Mouse (Mus musculus): ENCODE measurements around the gene Kctd21.

Gene Kctd21

DNA sequence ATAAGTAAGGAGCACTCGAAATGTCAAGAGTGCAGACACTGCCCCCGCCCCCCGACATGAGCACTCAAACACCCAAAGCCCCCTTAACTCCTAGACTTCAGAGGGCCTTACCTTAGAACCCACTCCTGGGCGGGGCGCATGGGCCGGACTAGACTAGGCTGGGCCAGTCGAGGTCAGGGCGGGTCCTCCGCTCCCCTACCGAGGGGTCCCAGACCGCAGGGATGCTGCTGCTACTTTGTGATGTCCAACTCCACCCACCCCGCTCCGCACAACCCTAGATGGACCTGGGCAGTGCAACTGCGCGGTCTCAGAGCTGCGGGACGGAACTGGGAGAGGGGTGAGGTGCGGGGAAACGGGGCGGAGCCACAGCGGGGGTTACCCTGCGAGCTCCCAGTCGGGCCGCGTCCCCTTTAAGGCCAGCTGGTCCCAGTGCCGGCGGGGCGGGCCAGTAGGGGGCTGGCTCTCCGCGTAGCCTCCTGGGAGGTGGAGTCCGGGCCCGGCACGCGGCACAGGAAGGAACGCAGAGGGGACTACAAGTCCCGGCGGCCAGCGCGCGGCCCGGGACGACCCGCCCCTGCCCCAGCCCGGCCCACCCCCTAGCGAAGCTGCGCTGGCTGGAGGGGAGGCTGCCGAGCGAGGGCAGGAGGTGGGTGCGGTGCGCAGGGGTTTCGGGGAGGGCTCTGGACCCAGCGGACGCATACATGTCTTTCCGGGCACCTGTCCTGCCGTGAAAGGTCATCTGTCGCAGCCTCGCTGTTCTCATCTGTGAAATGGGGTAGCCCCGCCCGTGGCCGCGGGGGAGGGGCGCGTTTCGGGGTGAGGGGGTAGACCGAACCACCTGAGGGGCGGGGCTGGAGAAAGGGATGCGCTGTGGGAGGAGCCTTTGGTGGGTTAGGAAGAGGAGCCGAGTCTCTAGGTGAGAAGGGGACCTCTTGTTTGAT lies at the start of gene Kctd21, which contains the start of gene Usp35:
Gene Kctd21 (plus strand): TSS at position 602 of the 941 bp plus-strand sequence.
Gene Usp35 (minus strand): TSS at position 295 of the 941 bp plus-strand sequence.
- DNase-seq (ENCODE audit: low spot score in 2 of 2) = peak; percentile 80 to 91

- no peak for DNase-seq (ENCODE audit: low spot score in 2 of 2)
Measured at GRCm38 (mm10) chr7:97296986-97297385, 35.1 kb upstream of the Kctd21 start.

DNA sequence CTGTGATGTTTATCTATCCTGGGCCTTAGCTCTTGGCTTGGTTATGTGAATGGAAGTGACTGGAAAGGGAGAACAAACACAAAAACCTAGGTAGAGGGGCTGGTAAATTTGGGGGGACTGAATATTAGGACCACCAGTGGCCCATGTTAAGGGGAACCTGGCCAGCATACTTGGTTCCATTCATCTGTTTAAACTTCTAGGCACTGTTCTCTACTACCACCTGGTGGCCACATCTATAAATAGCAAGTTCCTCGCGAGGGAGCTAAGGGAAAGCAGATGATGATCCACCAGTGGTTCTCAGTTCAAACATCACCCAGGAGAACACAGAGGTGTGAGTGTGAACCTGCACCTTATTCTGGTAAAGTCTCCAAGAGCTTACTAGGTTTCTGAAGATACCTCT lies 34.7 kb upstream of the Kctd21 start:
- DNase-seq (ENCODE audit: low spot score in 2 of 2) = peak; percentile 45 to 58

DNA sequence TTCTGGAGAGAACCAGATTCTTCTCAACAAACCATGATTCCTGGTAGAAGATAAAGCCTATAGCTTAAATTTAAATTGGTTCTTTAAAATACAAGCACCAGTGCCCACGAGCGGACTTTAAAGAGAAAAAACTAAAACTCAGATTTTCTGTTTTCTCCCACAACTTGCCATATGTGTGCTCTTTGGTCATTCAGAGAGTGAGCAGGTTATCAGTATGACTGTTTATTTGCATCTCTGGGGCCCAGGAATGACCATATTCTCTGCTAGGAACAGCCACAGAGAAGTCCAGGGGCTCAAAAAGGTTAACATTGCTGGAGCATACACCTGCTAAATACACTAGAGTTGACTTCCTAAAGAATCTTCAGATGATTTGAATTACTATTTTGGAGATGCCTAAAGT lies 33.8 kb upstream of the Kctd21 start:
- DNase-seq (ENCODE audit: low spot score in 2 of 2) = no peak

- DNase-seq (ENCODE audit: low spot score in 2 of 2) = no peak
Measured at GRCm38 (mm10) chr7:97298943-97299342, 33.2 kb upstream of the Kctd21 start.

DNA sequence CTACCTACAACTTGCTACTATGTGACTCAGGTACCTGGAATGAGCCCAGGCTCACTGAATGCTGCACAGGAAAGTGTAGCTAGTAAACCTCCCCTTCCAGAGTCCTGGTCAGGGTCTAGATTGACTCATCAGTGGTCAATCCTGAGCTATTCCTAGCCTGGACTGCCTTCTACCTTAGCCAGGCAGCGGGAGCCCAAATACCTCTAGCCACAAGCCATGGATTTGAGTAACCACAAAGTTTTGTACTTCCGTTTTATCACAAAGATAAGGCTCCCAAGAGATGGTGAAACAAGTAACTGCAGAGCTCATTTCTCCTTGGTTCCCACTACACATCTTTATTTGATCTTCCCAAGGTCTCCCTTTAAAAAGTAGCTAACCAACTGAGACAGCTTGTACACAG lies 31.2 kb upstream of the Kctd21 start:
- no peak for DNase-seq (ENCODE audit: low spot score in 2 of 2)

- DNase-seq (ENCODE audit: low spot score in 2 of 2) = no peak
Measured at GRCm38 (mm10) chr7:97301321-97301720, 30.8 kb upstream of the Kctd21 start.

GRCm38 (mm10) chr7:97302261-97302660 lies 29.9 kb upstream of the Kctd21 start:
- no peak for DNase-seq (ENCODE audit: low spot score in 2 of 2)

- DNase-seq (ENCODE audit: low spot score in 2 of 2) = no peak
Measured at GRCm38 (mm10) chr7:97302876-97303275, 29.3 kb upstream of the Kctd21 start.

GRCm38 (mm10) chr7:97303614-97304013 lies 28.5 kb upstream of the Kctd21 start:
- peak in 1 of 2 experiments; percentile 1 for DNase-seq (ENCODE audit: low spot score in 2 of 2)

DNA sequence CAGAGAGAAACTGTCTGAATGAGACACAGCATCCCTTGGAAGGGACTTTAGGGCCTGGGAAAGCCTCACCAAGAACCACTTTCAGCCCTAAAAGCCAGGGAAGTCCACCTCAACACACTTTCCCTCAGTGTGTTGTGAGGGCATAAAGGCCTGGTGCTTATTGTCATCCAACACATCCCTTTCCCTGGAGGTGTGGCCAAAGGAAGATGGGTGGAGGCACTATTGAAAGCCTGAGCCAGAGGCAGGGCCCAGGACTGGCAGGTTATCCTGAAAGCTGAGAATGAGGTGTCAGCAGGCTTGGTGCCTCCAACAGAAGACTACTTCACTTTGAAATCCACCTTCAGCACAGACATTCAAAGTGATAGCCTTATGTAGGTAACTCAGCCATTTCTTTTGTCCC lies 27.7 kb upstream of the Kctd21 start:
- DNase-seq (ENCODE audit: low spot score in 2 of 2) = no peak

DNA sequence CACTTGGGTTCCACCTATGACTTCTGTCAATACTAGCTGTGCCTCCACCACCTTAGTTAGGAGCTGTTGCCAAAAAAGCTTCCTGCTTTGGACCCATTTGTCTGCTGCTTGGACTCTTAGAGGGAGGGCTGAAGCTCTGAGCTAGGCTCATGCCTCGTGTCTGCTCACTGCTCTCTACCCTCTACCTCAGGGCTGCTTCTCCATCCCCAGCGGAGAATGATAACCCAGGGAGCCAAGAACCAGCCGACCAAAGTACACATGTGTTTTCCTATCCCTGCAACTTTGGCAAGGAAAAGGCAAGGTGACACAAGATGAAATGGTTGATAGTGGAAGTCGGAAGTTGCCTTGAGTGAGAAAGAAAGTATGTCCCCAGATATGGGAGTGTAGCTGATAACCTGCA lies 26.9 kb upstream of the Kctd21 start:
- peak; percentile 1 to 2 for DNase-seq (ENCODE audit: low spot score in 2 of 2)

DNA sequence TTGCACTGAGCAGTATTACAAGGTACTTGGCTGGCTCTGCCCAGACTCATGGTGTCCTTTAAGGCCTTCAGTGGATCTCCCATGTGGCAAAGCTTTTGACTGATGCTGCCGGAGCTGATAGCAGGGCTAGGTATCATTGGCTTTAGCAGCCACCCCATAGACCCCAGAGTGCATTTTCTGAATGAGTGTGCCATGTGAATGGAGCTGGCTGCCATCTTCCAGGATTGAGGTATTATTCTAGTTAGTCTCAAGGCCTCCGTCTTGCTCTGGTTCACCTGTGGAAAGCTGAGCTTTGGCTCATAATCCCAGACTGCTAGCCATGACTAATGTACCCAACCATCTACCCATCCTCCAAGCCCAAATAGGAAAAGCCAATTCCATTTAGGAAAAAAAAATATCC lies 25.3 kb upstream of the Kctd21 start:
- DNase-seq (ENCODE audit: low spot score in 2 of 2) = peak in 1 of 2 experiments; percentile 1

- DNase-seq (ENCODE audit: low spot score in 2 of 2) = peak in 1 of 2 experiments; percentile 3
Measured at GRCm38 (mm10) chr7:97307546-97307945, 24.6 kb upstream of the Kctd21 start.

- peak in 1 of 2 experiments; percentile 1 for DNase-seq (ENCODE audit: low spot score in 2 of 2)
Measured at GRCm38 (mm10) chr7:97309461-97310340, 22.4 kb upstream of the Kctd21 start.

DNA sequence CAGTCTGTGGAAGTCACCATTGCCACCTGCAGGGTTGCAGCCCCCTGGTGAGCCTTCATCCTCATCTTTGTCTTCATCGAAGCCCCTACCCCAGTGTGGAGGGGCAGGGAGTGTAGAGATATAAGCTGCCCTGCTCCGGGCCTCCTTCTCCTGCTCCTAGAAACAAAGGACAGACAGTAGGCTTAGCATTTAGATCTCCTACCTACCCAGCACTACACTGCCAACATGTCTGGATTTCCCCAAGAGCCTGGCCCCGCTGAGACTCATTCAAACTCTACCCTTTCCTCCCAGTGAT lies 21.8 kb upstream of the Kctd21 start:
- DNase-seq (ENCODE audit: low spot score in 2 of 2) = peak in 1 of 2 experiments; percentile 1

- DNase-seq (ENCODE audit: low spot score in 2 of 2) = peak in 1 of 2 experiments; percentile 1
Measured at GRCm38 (mm10) chr7:97311620-97312019, 20.5 kb upstream of the Kctd21 start.

- peak in 1 of 2 experiments; percentile 2 for DNase-seq (ENCODE audit: low spot score in 2 of 2)
Measured at GRCm38 (mm10) chr7:97312196-97312595, 19.9 kb upstream of the Kctd21 start.

DNA sequence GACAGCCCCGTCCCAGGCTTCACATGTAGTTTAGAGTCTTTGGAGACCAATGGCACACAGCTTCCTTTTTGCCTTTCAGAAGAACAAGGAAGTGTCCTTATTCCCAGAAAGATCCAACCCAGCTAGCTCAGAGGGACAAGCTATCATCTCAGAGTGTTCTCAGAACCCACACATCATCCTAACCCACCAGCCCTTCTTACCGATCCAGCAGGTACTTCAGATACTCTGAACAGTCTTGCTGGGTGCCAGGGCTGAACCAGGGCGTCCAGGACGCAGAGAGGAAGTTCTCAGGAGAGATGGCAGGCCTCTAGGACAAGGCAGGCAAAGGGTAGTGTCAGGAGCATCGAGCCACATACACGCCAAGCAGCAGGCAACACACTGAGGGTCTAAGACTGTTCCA lies 19.3 kb upstream of the Kctd21 start:
- peak in 1 of 2 experiments; percentile 1 for DNase-seq (ENCODE audit: low spot score in 2 of 2)

GRCm38 (mm10) chr7:97313364-97313995 lies 18.6 kb upstream of the Kctd21 start:
- DNase-seq (ENCODE audit: low spot score in 2 of 2) = peak in 1 of 2 experiments; percentile 0

GRCm38 (mm10) chr7:97314646-97315045 lies 17.5 kb upstream of the Kctd21 start:
- no peak for DNase-seq (ENCODE audit: low spot score in 2 of 2)

DNA sequence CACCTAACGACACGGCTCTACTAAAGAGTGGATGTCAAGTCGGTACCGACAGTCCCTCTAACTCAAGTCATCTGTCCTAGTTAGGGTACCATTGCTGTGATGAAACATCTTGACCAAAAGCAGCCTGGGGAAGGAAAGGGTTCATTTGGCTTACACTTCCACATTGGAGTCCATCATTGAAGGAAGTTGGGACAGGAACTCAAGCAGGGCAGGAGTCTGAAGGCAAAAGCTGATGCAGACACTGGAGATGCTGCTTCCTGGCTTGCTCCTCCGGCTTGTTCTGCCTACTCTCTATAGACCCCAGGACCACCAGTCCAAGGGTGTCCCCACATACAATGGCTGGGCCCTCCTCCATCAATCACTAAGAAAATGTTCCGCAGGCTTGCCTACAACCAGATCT lies 16.5 kb upstream of the Kctd21 start:
- no peak for DNase-seq (ENCODE audit: low spot score in 2 of 2)
